Mouse (Mus musculus) intestine, embryonic 14.5 days (tissue): ENCODE data around the gene Tns1. TPM values are rescaled to one million over a fixed set of nuclear protein-coding genes. Genes with fewer than 3 reads are reported as not detected.

Experiments
- ATAC-seq: fragments of 200-750 bp; cut with Nextera tagmentation; replicated peaks from 2 replicates; pipeline ENCODE4 v1.8.0; 2017; ENCODE audit warnings: low read depth, moderate number of reproducible peaks, moderate TSS enrichment, moderate library complexity; ENCODE audit not compliant: low FRiP score, low TSS enrichment
- DNase-seq: peaks from one replicate; pipeline ENCODE4 v3.0.0-alpha.2; 2018; ENCODE audit warnings: low spot score
- H3K27ac ChIP-seq: fragments of 300-500 bp; sonication (generic); 2 replicates; pipeline ENCODE4 v1.5.1; 2014; ENCODE audit warnings: low read depth, mild to moderate bottlenecking, control low read depth
- H3K27me3 ChIP-seq: fragments of 300-500 bp; sonication (generic); replicated peaks from 2 replicates; pipeline ENCODE4 v1.6.1; 2014; ENCODE audit warnings: low read length, control low read depth; ENCODE audit not compliant: control insufficient read depth, insufficient read depth
- H3K36me3 ChIP-seq: fragments of 300-500 bp; sonication (generic); 2 replicates; pipeline ENCODE4 v1.6.1; 2014; ENCODE audit warnings: low read length, control low read depth; ENCODE audit not compliant: control insufficient read depth, insufficient read depth
- H3K4me1 ChIP-seq: fragments of 300-500 bp; sonication (generic); replicated peaks from 2 replicates; pipeline ENCODE4 v1.6.1; 2014; ENCODE audit warnings: low read length, control low read depth, mixed read lengths; ENCODE audit not compliant: control insufficient read depth, insufficient read depth
- H3K4me2 ChIP-seq: fragments of 300-500 bp; sonication (generic); 2 replicates; pipeline ENCODE4 v1.6.1; 2014; ENCODE audit warnings: low read length
- H3K4me3 ChIP-seq: fragments of 300-500 bp; sonication (generic); 2 replicates; pipeline ENCODE4 v1.5.1; 2014; ENCODE audit warnings: low read depth, low read length, control low read depth, mixed read lengths
- H3K9ac ChIP-seq: fragments of 300-500 bp; sonication (generic); 2 replicates; pipeline ENCODE4 v1.6.1; 2014; ENCODE audit warnings: mild to moderate bottlenecking, low read length
- H3K9me3 ChIP-seq: fragments of 300-500 bp; sonication (generic); 2 replicates; pipeline ENCODE4 v1.6.1; 2016; ENCODE audit warnings: low read length, control low read depth; ENCODE audit not compliant: control insufficient read depth
- WGBS: fragments of 180-500 bp; shearing (Covaris S2); extraction: QIAGEN DNeasy Blood & Tissue Kit; methylation state at CpG from one replicate; pipeline ENCODE4 v1.1.7; 2014; 5-methylcytosine and 5-hydroxymethylcytosine counted together
- polyA plus RNA-seq: library from polyadenylated mRNA; unstranded; fragments of >200 nt; fragmentation: Nextera tagmentation; extraction: Ambion mirVana; gene quantifications from 2 replicates; pipeline ENCODE4 v1.2.1, GENCODE M21; 2014

Tns1 gene
- polyA plus RNA-seq, 1 experiment from 2014 or later: 28.7 TPM

DNA sequence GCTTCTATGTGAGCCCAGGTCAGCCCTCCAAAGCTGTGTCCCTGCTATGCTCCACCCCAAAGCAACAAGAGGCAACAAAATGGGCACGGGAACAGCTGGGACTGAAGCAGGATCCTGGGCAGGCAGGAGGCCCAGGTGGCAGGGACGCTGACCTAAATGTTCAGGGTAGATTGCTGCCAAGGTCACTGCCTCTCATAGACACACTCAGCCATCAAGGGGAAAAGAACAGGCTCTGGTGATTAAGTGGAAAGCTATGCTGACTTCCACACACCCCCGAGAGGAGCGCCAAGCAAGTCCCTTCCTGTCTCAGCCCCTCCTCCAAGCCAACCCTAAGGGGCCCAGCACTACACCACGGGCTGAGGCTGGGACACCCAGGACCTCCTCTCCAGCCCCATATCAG, 115.8 kb downstream of the Tns1 start:
- H3K4me3 ChIP-seq: no peak overlapping the region
- H3K9ac ChIP-seq: no peak overlapping the region
- no peaks in the 10 kb centered on the region for H3K27me3 ChIP-seq
- DNase-seq (no peak), ATAC-seq (peak; percentile 61; the same call in 1 of the 2 replicates)
- peak overlapping the region; percentile 51; the same call in 1 of the 2 replicates for H3K27ac ChIP-seq
- H3K9me3 ChIP-seq: peaks cover 7% of the 10 kb centered on the region; the same call in 1 of the 2 replicates
- H3K4me2 ChIP-seq: no peak overlapping the region
- 34% methylated on average over 5 of the region's 5 CpGs for WGBS
- H3K36me3 ChIP-seq: no peaks in the 10 kb centered on the region
- H3K4me1 ChIP-seq: peaks cover 16% of the 10 kb centered on the region

DNA sequence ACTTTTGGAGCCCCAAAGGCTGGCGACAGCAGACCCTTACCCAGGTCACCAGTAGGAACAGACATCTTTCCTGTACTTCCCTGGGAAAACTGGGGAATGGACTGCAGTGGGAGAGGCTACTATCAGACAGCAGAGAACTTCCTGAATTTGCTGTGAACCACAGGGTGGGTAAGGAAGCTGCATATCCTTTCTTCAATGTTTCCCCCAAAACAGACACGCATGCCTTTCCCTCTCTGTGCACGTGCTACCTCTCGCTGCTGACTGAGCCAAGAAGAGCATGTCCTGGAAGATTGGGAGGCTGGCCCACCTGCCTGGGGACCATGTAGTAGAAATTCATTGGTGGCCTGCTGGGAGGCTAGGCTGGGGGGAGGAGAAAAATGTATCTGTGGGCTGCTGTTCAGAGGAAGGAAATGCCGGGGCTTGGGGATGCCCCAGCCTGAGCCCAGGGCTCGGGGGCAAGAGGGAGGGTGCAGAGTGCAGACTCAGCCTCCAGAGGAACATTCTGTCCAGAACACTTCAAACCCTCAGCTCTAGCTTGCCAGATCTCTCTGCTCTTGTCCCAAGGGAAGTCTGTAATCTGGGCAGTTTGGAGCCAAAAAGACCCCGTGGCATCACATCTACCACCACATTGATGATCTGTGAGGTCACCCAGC, 116.7 kb downstream of the Tns1 start:
- Histone ChIP-seq H3K4me3 (no peak overlapping the region), H3K27ac (no peak overlapping the region; the same call in 1 of the 2 replicates), H3K4me2 (no peak overlapping the region), H3K36me3 (no peaks in the 10 kb centered on the region), H3K4me1 (peaks cover 16% of the 10 kb centered on the region), H3K9me3 (peaks cover 7% of the 10 kb centered on the region; the same call in 1 of the 2 replicates), H3K27me3 (no peaks in the 10 kb centered on the region), H3K9ac (no peak overlapping the region)
- no peak for ATAC-seq
- 43% methylated on average over 7 of the region's 7 CpGs for WGBS
- no peak for DNase-seq

DNA sequence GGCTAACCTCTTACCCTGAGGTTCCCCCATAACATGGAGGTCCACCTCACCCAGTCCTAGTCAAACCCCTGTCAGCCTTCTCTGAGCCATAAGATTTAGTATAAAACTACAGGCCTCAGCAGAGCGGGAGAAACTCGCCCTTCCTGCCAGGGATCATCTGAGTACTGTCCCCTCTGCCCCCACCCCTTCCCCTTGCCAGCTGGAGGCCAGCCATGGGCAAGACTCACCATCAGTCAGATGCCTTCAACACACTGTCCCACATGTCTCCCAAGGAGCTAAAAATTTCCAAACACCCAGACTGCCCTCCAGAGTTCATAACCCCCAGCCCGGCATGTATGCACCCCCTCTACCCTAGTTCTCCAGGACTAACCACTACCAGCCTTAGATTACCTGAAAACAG, 119.2 kb downstream of the Tns1 start:
- no peak overlapping the region for H3K4me3 ChIP-seq
- H3K4me2 ChIP-seq: no peak overlapping the region
- no peaks in the 10 kb centered on the region for H3K36me3 ChIP-seq
- H3K9me3 ChIP-seq: no peaks in the 10 kb centered on the region
- whole genome bisulfite sequencing: 74% methylated on average over 3 of the region's 3 CpGs
- no peak for ATAC-seq
- peaks cover 32% of the 10 kb centered on the region for H3K4me1 ChIP-seq
- no peak overlapping the region for H3K9ac ChIP-seq
- no peaks in the 10 kb centered on the region for H3K27me3 ChIP-seq
- no peak overlapping the region for H3K27ac ChIP-seq
- DNase-seq: no peak

DNA sequence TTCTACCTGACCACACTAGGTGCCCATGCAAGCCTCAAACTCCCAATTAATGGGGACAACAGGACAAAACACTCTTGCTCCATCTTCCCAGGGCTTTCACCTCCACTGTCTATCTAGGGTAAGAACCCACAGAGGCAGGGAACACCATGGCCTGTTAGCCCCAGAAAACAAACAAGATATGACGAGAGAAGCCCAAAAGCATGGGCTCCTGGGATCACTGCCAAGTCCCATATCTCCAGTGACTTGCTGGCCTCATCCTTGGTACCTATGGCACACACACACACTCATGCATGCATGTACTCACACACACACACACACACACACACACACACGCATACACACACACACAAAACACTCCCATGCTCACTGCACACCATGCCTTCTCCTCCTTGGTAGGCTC, 120.5 kb downstream of the Tns1 start:
- ATAC-seq: no peak
- 50% methylated on average over 2 of the region's 2 CpGs for WGBS
- no peak overlapping the region for H3K4me3 ChIP-seq

GRCm38 (mm10) chr1:74001449-74001820, 122.8 kb downstream of the Tns1 start:
- ATAC-seq: no peak
- WGBS: 59% methylated on average over 10 of the region's 10 CpGs

More for the DNA sequence above, 120.5 kb downstream of the Tns1 start:
- Histone ChIP-seq H3K9me3 (no peaks in the 10 kb centered on the region), H3K27ac (no peak overlapping the region), H3K4me1 (peaks cover 42% of the 10 kb centered on the region), H3K4me2 (no peak overlapping the region), H3K36me3 (no peaks in the 10 kb centered on the region), H3K27me3 (no peaks in the 10 kb centered on the region), H3K9ac (no peak overlapping the region)
- no peak for DNase-seq

GRCm38 (mm10) chr1:74000810-74001448, 123.3 kb downstream of the Tns1 start:
- no peak overlapping the region for H3K4me2 ChIP-seq
- H3K27ac ChIP-seq: peak overlapping the region; percentile 7; the same call in 1 of the 2 replicates
- peaks cover 33% of the 10 kb centered on the region for H3K4me1 ChIP-seq
- H3K27me3 ChIP-seq: no peaks in the 10 kb centered on the region
- no peaks in the 10 kb centered on the region for H3K36me3 ChIP-seq
- no peak for DNase-seq
- no peaks in the 10 kb centered on the region for H3K9me3 ChIP-seq
- no peak overlapping the region for H3K9ac ChIP-seq
- H3K4me3 ChIP-seq: no peak overlapping the region
- 47% methylated on average over 2 of the region's 2 CpGs for WGBS
- ATAC-seq: no peak

More at GRCm38 (mm10) chr1:74001449-74001820, 122.8 kb downstream of the Tns1 start:
- Histone ChIP-seq H3K27ac (peak overlapping the region; percentile 7; the same call in 1 of the 2 replicates), H3K4me2 (no peak overlapping the region), H3K4me3 (no peak overlapping the region), H3K4me1 (peaks cover 33% of the 10 kb centered on the region), H3K9ac (no peak overlapping the region), H3K9me3 (no peaks in the 10 kb centered on the region), H3K36me3 (no peaks in the 10 kb centered on the region), H3K27me3 (no peaks in the 10 kb centered on the region)
- DNase-seq: no peak

- H3K9ac ChIP-seq: no peak overlapping the region
- no peaks in the 10 kb centered on the region for H3K27me3 ChIP-seq
- peaks cover 33% of the 10 kb centered on the region for H3K4me1 ChIP-seq
- 8% methylated on average over 5 of the region's 5 CpGs for WGBS
- peaks cover 3% of the 10 kb centered on the region; the same call in 1 of the 2 replicates for H3K36me3 ChIP-seq
- peak overlapping the region; percentile 57 for H3K27ac ChIP-seq
- H3K4me2 ChIP-seq: no peak overlapping the region
- ATAC-seq (0 out of 2 replicates have a peak, but pooled peaks have one; percentile 48), DNase-seq (no peak)
- no peaks in the 10 kb centered on the region for H3K9me3 ChIP-seq
- no peak overlapping the region for H3K4me3 ChIP-seq
Observed at GRCm38 (mm10) chr1:74000191-74000651, 124.0 kb downstream of the Tns1 start.

DNA sequence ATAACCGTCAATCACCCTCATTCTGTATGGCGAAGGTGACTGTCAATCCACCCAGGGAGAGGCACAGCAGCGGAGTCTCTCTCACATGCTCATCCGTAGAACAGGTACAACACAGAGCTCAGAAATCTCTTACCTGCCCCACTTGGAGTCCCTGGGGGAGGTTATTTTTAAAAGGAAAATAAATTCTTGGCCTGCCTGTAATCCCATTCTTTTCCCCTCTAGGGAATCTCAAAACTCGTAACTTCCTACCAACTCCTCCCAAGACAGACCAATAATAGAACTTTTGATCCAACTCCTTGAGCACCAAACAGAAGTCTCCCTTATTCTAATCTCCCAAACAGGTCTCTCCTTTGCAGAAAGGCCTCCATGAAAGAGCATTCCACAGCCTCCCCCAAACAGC, 124.7 kb downstream of the Tns1 start:
- Histone ChIP-seq H3K27me3 (no peaks in the 10 kb centered on the region), H3K27ac (peak overlapping the region; percentile 57), H3K4me3 (no peak overlapping the region), H3K9me3 (no peaks in the 10 kb centered on the region), H3K4me1 (peaks cover 33% of the 10 kb centered on the region), H3K9ac (no peak overlapping the region), H3K4me2 (no peak overlapping the region), H3K36me3 (peaks cover 7% of the 10 kb centered on the region; the same call in 1 of the 2 replicates)
- no peak for ATAC-seq
- DNase-seq: no peak
- WGBS: 72% methylated on average over 5 of the region's 5 CpGs
